Mouse (Mus musculus): ENCODE results near the gene Ptpn4.

DNA sequence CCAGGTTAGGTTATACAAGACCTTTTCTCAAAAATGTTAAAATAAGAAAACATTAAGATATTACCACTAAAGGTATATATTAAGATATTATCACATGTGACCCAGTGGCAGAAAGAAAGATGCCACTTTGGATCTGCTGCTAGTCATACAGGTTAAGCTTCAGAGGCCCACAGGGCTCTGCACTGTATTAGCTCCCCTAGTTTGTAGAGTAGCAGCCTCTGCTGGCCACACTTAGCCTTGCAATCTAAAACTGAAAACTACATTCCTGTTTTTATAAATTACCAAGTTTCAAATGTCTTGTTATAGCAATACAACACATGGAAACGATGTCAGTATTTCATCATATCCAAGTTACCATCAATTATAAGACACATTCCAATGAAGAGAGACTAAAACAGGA, 162.4 kb downstream of the Ptpn4 start:
- TF ChIP-seq POLR2A (IDR thresholded peaks at IDR 0.05; ENCODE audit: control insufficient read depth, extremely low read depth, insufficient read depth, low read length, poor library complexity) = no peak
- no peak for TF ChIP-seq CTCF (IDR thresholded peaks at IDR 0.05; ENCODE audit: borderline replicate concordance, control insufficient read depth, extremely low read depth, insufficient read depth, low read length, poor library complexity)

Data from thymus, adult 2 months (tissue).